Mouse (Mus musculus) cerebellum, adult 2 months (tissue): ENCODE measurements around the gene Fut2.

Source experiments
- CTCF ChIP-seq: fragments of 200-500 bp; IDR thresholded peaks from 2 replicates; pipeline ENCODE4 v1.5.1; 2011; ENCODE audit warnings: low read depth, mild to moderate bottlenecking, control low read depth, low read length, moderate library complexity, borderline replicate concordance; ENCODE audit not compliant: insufficient read depth
- POLR2A ChIP-seq: fragments of 200-500 bp; IDR thresholded peaks from 2 replicates; pipeline ENCODE4 v1.6.1; 2011; ENCODE audit warnings: low read length, control low read depth, borderline replicate concordance; ENCODE audit not compliant: insufficient read depth

DNA sequence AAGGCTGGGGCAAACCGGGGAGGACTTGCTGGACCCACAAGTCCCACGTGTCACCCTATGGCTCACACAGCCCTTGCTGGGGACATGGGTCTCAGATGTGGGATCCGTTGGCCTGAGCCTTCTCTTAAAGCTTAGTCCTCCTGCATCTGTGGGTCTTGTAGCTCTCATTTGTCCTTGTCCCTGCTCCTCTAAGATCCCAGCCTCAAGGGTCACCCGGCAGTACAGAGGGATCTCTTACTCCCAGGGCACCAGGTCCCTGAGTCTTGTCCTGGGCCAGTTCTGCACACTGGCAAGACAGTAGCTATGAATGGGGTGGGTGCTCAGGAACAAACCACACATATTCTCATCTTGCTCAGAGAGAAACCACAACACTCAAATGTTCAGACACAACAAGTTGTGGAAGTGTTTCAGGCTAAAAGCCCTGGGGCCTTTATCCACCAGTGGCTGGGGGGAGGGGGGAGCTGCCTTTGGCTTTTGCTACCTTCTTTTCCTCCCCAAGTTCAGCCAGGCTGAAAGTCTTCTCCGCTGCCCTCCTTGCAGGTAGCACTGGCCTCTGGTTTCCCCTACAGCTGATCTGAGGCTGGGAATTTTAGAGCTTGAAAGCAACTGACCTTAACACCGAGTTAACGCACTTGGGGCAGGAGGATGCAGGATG is 17.3 kb upstream of the Fut2 start, which contains the start of gene Ntn5:
- TF ChIP-seq CTCF (no peak), POLR2A (no peak)
